Mouse (Mus musculus) small intestine, adult 2 months (tissue): ENCODE measurements around the gene Gm4858.

ENCODE experiments used
- CTCF ChIP-seq: fragments of 200-500 bp; IDR thresholded peaks from 2 replicates; pipeline ENCODE4 v1.5.1; 2012; ENCODE audit warnings: low read depth, mild to moderate bottlenecking, control low read depth, inconsistent platforms, low read length, moderate library complexity, mixed read lengths; ENCODE audit not compliant: insufficient replicate concordance, insufficient read length; ENCODE audit errors: extremely low read depth
- POLR2A ChIP-seq: fragments of 200-500 bp; IDR thresholded peaks from 2 replicates; pipeline ENCODE4 v1.6.1; 2012; ENCODE audit warnings: low read depth, mild to moderate bottlenecking, control low read depth, inconsistent platforms, low read length, moderate library complexity

- TF ChIP-seq POLR2A: no peak
- TF ChIP-seq CTCF: no peak
These were observed 43.1 kb upstream of the Gm4858 start for GRCm38 (mm10) chr3:93025486-93025885.
